Mouse (Mus musculus) hindbrain, postnatal 0 days (tissue): ENCODE measurements around the gene Nanos1. TPM values are rescaled to one million over a fixed set of nuclear protein-coding genes. Genes with fewer than 3 reads are reported as not detected.

ENCODE experiments used
- ATAC-seq: fragments of 200-750 bp; cut with Nextera tagmentation; 2 replicates; pipeline ENCODE4 v1.8.0; 2017; ENCODE audit warnings: mild to moderate bottlenecking, moderate TSS enrichment, moderate library complexity
- DNase-seq: peaks from one replicate; pipeline ENCODE4 v3.0.0-alpha.2; 2015; ENCODE audit warnings: low spot score
- H3K27ac ChIP-seq: fragments of 300-500 bp; sonication (generic); 2 replicates; pipeline ENCODE4 v1.5.1; 2014; ENCODE audit warnings: mild to moderate bottlenecking
- H3K27me3 ChIP-seq: fragments of 300-500 bp; sonication (generic); 2 replicates; pipeline ENCODE4 v1.6.1; 2014; ENCODE audit warnings: low read length, mixed read lengths; ENCODE audit not compliant: insufficient read depth
- H3K36me3 ChIP-seq: fragments of 300-500 bp; sonication (generic); 2 replicates; pipeline ENCODE4 v1.6.1; 2014; ENCODE audit warnings: low read length, mixed read lengths; ENCODE audit not compliant: insufficient read depth
- H3K4me1 ChIP-seq: fragments of 300-500 bp; sonication (generic); 2 replicates; pipeline ENCODE4 v1.6.1; 2014; ENCODE audit warnings: antibody characterized with exemption, low read length, mixed read lengths; ENCODE audit not compliant: insufficient read depth
- H3K4me2 ChIP-seq: fragments of 300-500 bp; sonication (generic); 2 replicates; pipeline ENCODE4 v1.6.1; 2014; ENCODE audit warnings: low read depth, mild to moderate bottlenecking, low read length, moderate library complexity, mixed read lengths
- H3K4me3 ChIP-seq: fragments of 300-500 bp; sonication (generic); 2 replicates; pipeline ENCODE4 v1.5.1; 2014; ENCODE audit warnings: low read length
- H3K9ac ChIP-seq: fragments of 300-500 bp; sonication (generic); replicated peaks from 2 replicates; pipeline ENCODE4 v1.6.1; 2014; ENCODE audit warnings: mild to moderate bottlenecking, low read length, moderate library complexity, mixed read lengths
- H3K9me3 ChIP-seq: fragments of 300-500 bp; sonication (generic); 2 replicates; pipeline ENCODE4 v1.6.1; 2016; ENCODE audit warnings: low read length, mixed read lengths
- CTCF ChIP-seq: IDR thresholded peaks from 2 replicates; pipeline ENCODE4 v1.5.1; 2016; ENCODE audit warnings: antibody characterized with exemption, control low read depth, low read depth
- WGBS: fragments of 180-500 bp; shearing (Covaris S2); extraction: QIAGEN DNeasy Blood & Tissue Kit; methylation state at CpG from one replicate; pipeline ENCODE4 v1.1.7; 2014; 5-methylcytosine and 5-hydroxymethylcytosine counted together
- polyA plus RNA-seq: library from polyadenylated mRNA; unstranded; fragments of >200 nt; fragmentation: Nextera tagmentation; extraction: Ambion mirVana; gene quantifications from 2 replicates; pipeline ENCODE4 v1.2.1, GENCODE M21; 2015
- total RNA-seq: library from RNA; depleted of rRNA; stranded (reverse); fragments of >200 nt; gene quantifications from 2 replicates; pipeline ENCODE4 v1.2.3, GENCODE M21; 2014

Gene Nanos1
- total and polyA plus RNA-seq, 2 experiments from 2014 or later: 16.1 to 37.2 TPM

GRCm38 (mm10) chr19:60757099-60757785 is 1.5 kb downstream of the Nanos1 start:
- H3K27ac ChIP-seq: 0 out of 2 replicates have a peak overlapping the region, but pooled peaks have one; percentile 85

GRCm38 (mm10) chr19:60758896-60759835 is 3.4 kb downstream of the Nanos1 start:
- no peak for TF ChIP-seq CTCF
- peaks cover 18% of the 10 kb centered on the region for H3K36me3 ChIP-seq
- H3K4me2 ChIP-seq: no peak overlapping the region
- ATAC-seq (no peak), DNase-seq (no peak)
- H3K4me1 ChIP-seq: peaks cover 9% of the 10 kb centered on the region
- no peak overlapping the region for H3K27ac ChIP-seq
- no peak overlapping the region for H3K9ac ChIP-seq
- no peak overlapping the region for H3K4me3 ChIP-seq
- H3K9me3 ChIP-seq: no peaks in the 10 kb centered on the region
- H3K27me3 ChIP-seq: no peaks in the 10 kb centered on the region
- 77% methylated on average over 4 of the region's 4 CpGs for WGBS

More at GRCm38 (mm10) chr19:60757099-60757785, 1.5 kb downstream of the Nanos1 start:
- Histone ChIP-seq H3K36me3 (peaks cover 3% of the 10 kb centered on the region), H3K9ac (peak overlapping the region; percentile 80), H3K9me3 (no peaks in the 10 kb centered on the region), H3K4me2 (peak overlapping the region; percentile 78), H3K4me3 (peak overlapping the region; percentile 84), H3K27me3 (no peaks in the 10 kb centered on the region), H3K4me1 (peaks cover 9% of the 10 kb centered on the region)
- no peak for ATAC-seq
- no peak for DNase-seq
- no peak for TF ChIP-seq CTCF
- 5% methylated on average over 25 of the region's 25 CpGs for WGBS

- no peak overlapping the region for H3K9ac ChIP-seq
- H3K36me3 ChIP-seq: peaks cover 42% of the 10 kb centered on the region
- TF ChIP-seq CTCF: no peak
- H3K4me2 ChIP-seq: no peak overlapping the region
- WGBS: 93% methylated on average over 6 of the region's 6 CpGs
- H3K27ac ChIP-seq: no peak overlapping the region
- no peak for DNase-seq
- no peak overlapping the region for H3K4me3 ChIP-seq
- no peaks in the 10 kb centered on the region for H3K27me3 ChIP-seq
- no peaks in the 10 kb centered on the region for H3K9me3 ChIP-seq
- no peak for ATAC-seq
- H3K4me1 ChIP-seq: no peaks in the 10 kb centered on the region
These were observed 17.6 kb downstream of the Nanos1 start for GRCm38 (mm10) chr19:60773366-60773765.

GRCm38 (mm10) chr19:60782034-60782433 is 26.2 kb downstream of the Nanos1 start:
- ATAC-seq (no peak), DNase-seq (no peak)
- H3K9ac ChIP-seq: no peak overlapping the region
- H3K4me2 ChIP-seq: no peak overlapping the region
- no peaks in the 10 kb centered on the region for H3K27me3 ChIP-seq
- TF ChIP-seq CTCF: no peak
- H3K4me3 ChIP-seq: no peak overlapping the region
- 87% methylated on average over 3 of the region's 3 CpGs for WGBS
- H3K9me3 ChIP-seq: no peaks in the 10 kb centered on the region
- H3K36me3 ChIP-seq: peaks cover 4% of the 10 kb centered on the region; the same call in 1 of the 2 replicates
- no peaks in the 10 kb centered on the region; the same call in 1 of the 2 replicates for H3K4me1 ChIP-seq
- no peak overlapping the region for H3K27ac ChIP-seq

GRCm38 (mm10) chr19:60784712-60785111 is 28.9 kb downstream of the Nanos1 start:
- DNase-seq (no peak), ATAC-seq (no peak)
- H3K4me2 ChIP-seq: no peak overlapping the region
- no peaks in the 10 kb centered on the region for H3K27me3 ChIP-seq
- H3K36me3 ChIP-seq: peaks cover 4% of the 10 kb centered on the region; the same call in 1 of the 2 replicates
- H3K4me3 ChIP-seq: no peak overlapping the region
- H3K4me1 ChIP-seq: peaks cover 4% of the 10 kb centered on the region; the same call in 1 of the 2 replicates
- H3K9me3 ChIP-seq: no peaks in the 10 kb centered on the region
- WGBS: 71% methylated on average over 1 of the region's 1 CpGs
- H3K27ac ChIP-seq: no peak overlapping the region
- no peak overlapping the region for H3K9ac ChIP-seq
- no peak for TF ChIP-seq CTCF

- no peak for TF ChIP-seq CTCF
- H3K9ac ChIP-seq: no peak overlapping the region
- H3K9me3 ChIP-seq: no peaks in the 10 kb centered on the region
- DNase-seq: no peak
- H3K4me2 ChIP-seq: peak overlapping the region; percentile 60; the same call in 1 of the 2 replicates
- peaks cover 4% of the 10 kb centered on the region; the same call in 1 of the 2 replicates for H3K4me1 ChIP-seq
- H3K27me3 ChIP-seq: no peaks in the 10 kb centered on the region
- no peaks in the 10 kb centered on the region for H3K36me3 ChIP-seq
- ATAC-seq: no peak
- WGBS: 65% methylated on average over 2 of the region's 2 CpGs
- no peak overlapping the region for H3K27ac ChIP-seq
- H3K4me3 ChIP-seq: no peak overlapping the region
These were observed 31.8 kb downstream of the Nanos1 start for GRCm38 (mm10) chr19:60787465-60788150.
